Mouse (Mus musculus): ENCODE data around the gene Dpp6. TPM values are rescaled to one million over a fixed set of nuclear protein-coding genes. Genes with fewer than 3 reads are reported as not detected.

The Dpp6 gene
- polyA plus RNA-seq, 1 experiment from 2014 or later: 0.31 TPM

- Histone ChIP-seq H3K27me3 (no peaks in the 10 kb centered on the region), H3K27ac (peak overlapping the region; percentile 71), H3K9ac (no peak overlapping the region), H3K4me1 (replicated peaks) (peaks cover 38% of the 10 kb centered on the region), H3K4me3 (replicated peaks) (no peak overlapping the region), H3K4me2 (no peak overlapping the region), H3K36me3 (no peaks in the 10 kb centered on the region), H3K9me3 (replicated peaks) (no peaks in the 10 kb centered on the region)
- 38% methylated on average over 4 of the region's 4 CpGs for WGBS (ENCODE audit: insufficient replicate concordance)
- ATAC-seq (ENCODE audit: low read depth): no peak
- no peak for DNase-seq
Observed at GRCm38 (mm10) chr5:27657672-27658071, 840.7 kb downstream of the Dpp6 start.

DNA sequence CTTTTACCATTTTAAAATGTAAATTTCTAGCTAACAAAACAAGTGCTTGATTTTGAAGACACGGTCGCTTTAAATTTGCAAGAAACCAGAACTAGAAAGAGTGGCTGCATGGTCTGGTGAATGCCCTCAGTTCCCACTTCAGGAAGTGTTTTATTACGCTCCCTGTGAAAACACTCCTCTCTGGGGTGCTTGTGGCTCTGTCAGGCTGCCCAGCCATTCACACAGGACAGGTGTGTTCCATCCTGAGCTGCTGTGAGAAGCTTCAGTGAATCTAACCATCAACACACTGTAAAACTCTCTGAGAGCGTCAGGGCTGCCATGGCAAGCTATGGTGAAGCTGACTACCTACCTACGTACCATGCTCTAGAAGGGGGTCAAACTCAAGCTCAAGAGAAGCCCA lies 841.2 kb downstream of the Dpp6 start:
- ATAC-seq (ENCODE audit: low read depth) (peak; percentile 24), DNase-seq (no peak)
- Histone ChIP-seq H3K9me3 (replicated peaks) (no peaks in the 10 kb centered on the region), H3K9ac (no peak overlapping the region), H3K27me3 (no peaks in the 10 kb centered on the region), H3K36me3 (no peaks in the 10 kb centered on the region), H3K4me1 (replicated peaks) (peaks cover 43% of the 10 kb centered on the region), H3K4me2 (peak overlapping the region; percentile 32), H3K4me3 (replicated peaks) (no peak overlapping the region), H3K27ac (peak overlapping the region; percentile 71)
- 55% methylated on average over 5 of the region's 5 CpGs for WGBS (ENCODE audit: insufficient replicate concordance)

GRCm38 (mm10) chr5:27658569-27658968 lies 841.6 kb downstream of the Dpp6 start:
- peak overlapping the region; percentile 32 for H3K4me2 ChIP-seq
- no peak overlapping the region for H3K4me3 ChIP-seq (replicated peaks)
- peak; percentile 94 for ATAC-seq (ENCODE audit: low read depth)
- peak; percentile 76 for DNase-seq
- H3K36me3 ChIP-seq: no peaks in the 10 kb centered on the region
- peak overlapping the region; percentile 71 for H3K27ac ChIP-seq
- no peak overlapping the region for H3K9ac ChIP-seq
- peaks cover 47% of the 10 kb centered on the region for H3K4me1 ChIP-seq (replicated peaks)
- no peaks in the 10 kb centered on the region for H3K27me3 ChIP-seq
- H3K9me3 ChIP-seq (replicated peaks): no peaks in the 10 kb centered on the region

- Histone ChIP-seq H3K4me1 (replicated peaks) (peaks cover 51% of the 10 kb centered on the region), H3K27me3 (no peaks in the 10 kb centered on the region), H3K9me3 (replicated peaks) (no peaks in the 10 kb centered on the region), H3K9ac (no peak overlapping the region), H3K36me3 (no peaks in the 10 kb centered on the region), H3K4me3 (replicated peaks) (no peak overlapping the region), H3K4me2 (peak overlapping the region; percentile 32), H3K27ac (peak overlapping the region; percentile 71)
- 68% methylated on average over 2 of the region's 2 CpGs for WGBS (ENCODE audit: insufficient replicate concordance)
- DNase-seq (no peak), ATAC-seq (ENCODE audit: low read depth) (peak; percentile 55)
Observed at GRCm38 (mm10) chr5:27659019-27659418, 842.0 kb downstream of the Dpp6 start.

- no peaks in the 10 kb centered on the region for H3K36me3 ChIP-seq
- ATAC-seq (ENCODE audit: low read depth) (no peak), DNase-seq (no peak)
- H3K9ac ChIP-seq: no peak overlapping the region
- no peak overlapping the region for H3K4me3 ChIP-seq (replicated peaks)
- H3K9me3 ChIP-seq (replicated peaks): no peaks in the 10 kb centered on the region
- no peak overlapping the region for H3K4me2 ChIP-seq
- H3K27me3 ChIP-seq: no peaks in the 10 kb centered on the region
- H3K27ac ChIP-seq: peak overlapping the region; percentile 71; the same call in 1 of the 2 replicates
- WGBS (ENCODE audit: insufficient replicate concordance): 65% methylated on average over 6 of the region's 6 CpGs
- peaks cover 59% of the 10 kb centered on the region for H3K4me1 ChIP-seq (replicated peaks)
Observed at GRCm38 (mm10) chr5:27659781-27660180, 842.8 kb downstream of the Dpp6 start.

DNA sequence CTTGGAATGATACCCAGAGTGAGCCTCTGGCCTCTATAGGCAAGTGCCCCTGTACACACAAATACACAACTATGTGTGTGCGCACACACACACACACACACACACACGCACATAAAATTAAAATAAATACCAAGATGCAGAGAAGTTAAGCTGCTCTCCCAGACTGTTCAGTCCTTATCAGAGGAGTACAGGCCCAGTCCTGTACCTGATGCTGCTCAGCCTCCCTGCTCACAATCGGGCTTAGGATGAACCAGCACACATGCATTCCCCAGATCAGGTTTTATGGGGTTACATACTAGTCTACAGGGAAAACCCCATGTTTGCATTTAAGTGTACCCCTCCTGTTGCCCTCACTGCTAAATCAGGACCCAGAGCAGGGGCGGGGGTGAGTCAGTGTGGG lies 847.1 kb downstream of the Dpp6 start:
- H3K9ac ChIP-seq: no peak overlapping the region
- H3K27ac ChIP-seq: peak overlapping the region; percentile 63
- H3K9me3 ChIP-seq (replicated peaks): no peaks in the 10 kb centered on the region
- DNase-seq (peak; percentile 73), ATAC-seq (ENCODE audit: low read depth) (peak; percentile 93)
- WGBS (ENCODE audit: insufficient replicate concordance): 56% methylated on average over 4 of the region's 4 CpGs
- no peaks in the 10 kb centered on the region for H3K27me3 ChIP-seq
- H3K4me2 ChIP-seq: peak overlapping the region; percentile 6; the same call in 1 of the 2 replicates
- H3K36me3 ChIP-seq: no peaks in the 10 kb centered on the region
- no peak overlapping the region for H3K4me3 ChIP-seq (replicated peaks)
- H3K4me1 ChIP-seq (replicated peaks): peaks cover 43% of the 10 kb centered on the region

- H3K9me3 ChIP-seq (replicated peaks): no peaks in the 10 kb centered on the region
- no peak for DNase-seq
- no peak overlapping the region for H3K9ac ChIP-seq
- no peaks in the 10 kb centered on the region for H3K27me3 ChIP-seq
- no peak for ATAC-seq (ENCODE audit: low read depth)
- no peaks in the 10 kb centered on the region for H3K4me1 ChIP-seq (replicated peaks)
- no peak overlapping the region for H3K4me3 ChIP-seq (replicated peaks)
- no peak overlapping the region for H3K27ac ChIP-seq
- no peak overlapping the region for H3K4me2 ChIP-seq
- no peaks in the 10 kb centered on the region for H3K36me3 ChIP-seq
- 37% methylated on average over 2 of the region's 2 CpGs for WGBS (ENCODE audit: insufficient replicate concordance)
Observed at GRCm38 (mm10) chr5:27671487-27671886, 854.5 kb downstream of the Dpp6 start.

- no peak overlapping the region for H3K27ac ChIP-seq
- H3K4me3 ChIP-seq (replicated peaks): no peak overlapping the region
- ATAC-seq (ENCODE audit: low read depth): peak; percentile 44
- no peaks in the 10 kb centered on the region for H3K9me3 ChIP-seq (replicated peaks)
- H3K27me3 ChIP-seq: no peaks in the 10 kb centered on the region
- H3K4me2 ChIP-seq: no peak overlapping the region
- H3K9ac ChIP-seq: no peak overlapping the region
- no peaks in the 10 kb centered on the region for H3K36me3 ChIP-seq
- peak; percentile 42 for DNase-seq
- 0 out of 2 replicates have a peak, but pooled peaks cover 6% of the 10 kb centered on the region for H3K4me1 ChIP-seq (replicated peaks)
- 43% methylated on average over 5 of the region's 5 CpGs for WGBS (ENCODE audit: insufficient replicate concordance)
Observed at GRCm38 (mm10) chr5:27677247-27677666, 860.3 kb downstream of the Dpp6 start.

- no peaks in the 10 kb centered on the region for H3K9me3 ChIP-seq (replicated peaks)
- no peak overlapping the region for H3K27ac ChIP-seq
- H3K4me2 ChIP-seq: no peak overlapping the region
- H3K27me3 ChIP-seq: no peaks in the 10 kb centered on the region
- 81% methylated on average over 1 of the region's 1 CpGs for whole genome bisulfite sequencing (ENCODE audit: insufficient replicate concordance)
- H3K9ac ChIP-seq: no peak overlapping the region
- 0 out of 2 replicates have a peak, but pooled peaks cover 6% of the 10 kb centered on the region for H3K4me1 ChIP-seq (replicated peaks)
- H3K4me3 ChIP-seq (replicated peaks): no peak overlapping the region
- H3K36me3 ChIP-seq: no peaks in the 10 kb centered on the region
- ATAC-seq (ENCODE audit: low read depth): no peak
- peak; percentile 34 for DNase-seq
Observed at GRCm38 (mm10) chr5:27679151-27679550, 862.1 kb downstream of the Dpp6 start.

DNA sequence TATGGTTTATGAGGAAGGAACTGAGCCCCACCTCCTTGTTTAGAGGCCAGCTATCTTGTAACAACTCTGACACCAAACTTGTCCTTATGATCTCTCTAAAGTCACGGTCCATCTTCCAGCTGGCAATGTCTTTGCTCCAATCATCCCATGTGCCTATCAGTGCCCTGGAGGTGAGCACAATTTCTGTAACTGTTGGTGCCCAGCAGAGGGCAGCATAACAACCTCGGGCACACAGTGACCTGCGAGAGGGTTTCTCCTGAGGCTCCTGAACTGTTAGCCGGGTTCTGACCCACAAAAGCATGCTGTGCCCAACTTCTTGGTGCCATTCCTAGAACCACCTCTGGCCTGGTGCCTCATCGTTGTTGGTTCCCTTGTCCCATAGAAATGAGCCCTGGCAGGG lies 863.5 kb downstream of the Dpp6 start:
- Histone ChIP-seq H3K9me3 (replicated peaks) (no peaks in the 10 kb centered on the region), H3K4me1 (replicated peaks) (0 out of 2 replicates have a peak, but pooled peaks cover 6% of the 10 kb centered on the region), H3K27ac (no peak overlapping the region), H3K4me3 (replicated peaks) (no peak overlapping the region), H3K9ac (no peak overlapping the region), H3K27me3 (no peaks in the 10 kb centered on the region), H3K4me2 (no peak overlapping the region), H3K36me3 (no peaks in the 10 kb centered on the region)
- ATAC-seq (ENCODE audit: low read depth): peak; percentile 72
- no peak for DNase-seq
- WGBS (ENCODE audit: insufficient replicate concordance): 18% methylated on average over 5 of the region's 5 CpGs

DNA sequence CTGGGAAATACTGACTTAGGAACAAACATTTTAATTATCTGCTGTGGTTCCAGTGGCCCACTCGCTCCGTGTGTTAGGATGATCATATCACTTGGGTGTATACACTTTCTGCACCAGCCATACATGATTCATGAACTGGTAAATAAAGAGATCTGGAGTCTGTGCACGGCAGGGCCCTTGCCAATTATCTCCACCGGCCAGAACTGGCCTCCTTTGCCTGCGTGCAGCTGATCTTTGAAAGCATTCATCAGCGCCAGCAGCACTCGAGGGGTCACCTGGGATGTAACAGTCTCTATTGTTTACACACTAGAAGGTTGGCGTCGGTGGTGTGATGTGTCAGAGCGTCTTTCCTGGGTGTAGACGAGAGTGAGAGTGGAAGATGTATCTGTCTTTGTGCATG lies 868.2 kb downstream of the Dpp6 start:
- H3K4me3 ChIP-seq (replicated peaks): no peak overlapping the region

DNA sequence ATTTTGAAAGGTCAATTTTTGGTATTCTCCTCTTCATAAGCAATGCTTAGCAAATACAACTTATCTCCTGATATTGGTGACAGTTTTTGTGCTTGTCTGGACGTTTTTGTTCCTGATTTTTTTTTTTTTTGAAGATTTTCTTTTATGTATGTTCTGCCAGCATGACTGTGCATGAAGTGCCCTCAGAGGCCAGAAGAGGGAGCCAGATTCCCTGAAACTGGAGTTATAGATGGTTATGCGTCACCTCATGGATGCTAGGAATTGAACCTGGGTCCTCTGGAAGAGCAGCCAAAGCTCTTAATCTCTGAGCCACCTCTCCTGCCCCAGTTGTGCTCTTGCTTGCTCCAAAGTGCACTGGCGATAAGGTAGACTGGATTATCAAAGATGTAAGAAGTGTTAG lies 868.9 kb downstream of the Dpp6 start:
- Histone ChIP-seq H3K36me3 (no peaks in the 10 kb centered on the region), H3K4me1 (replicated peaks) (no peaks in the 10 kb centered on the region), H3K4me2 (no peak overlapping the region), H3K4me3 (replicated peaks) (no peak overlapping the region), H3K9me3 (replicated peaks) (no peaks in the 10 kb centered on the region), H3K27me3 (no peaks in the 10 kb centered on the region), H3K9ac (no peak overlapping the region), H3K27ac (no peak overlapping the region)
- DNase-seq: no peak
- ATAC-seq (ENCODE audit: low read depth): no peak
- 58% methylated on average over 3 of the region's 3 CpGs for WGBS (ENCODE audit: insufficient replicate concordance)

More for the DNA sequence above, 868.2 kb downstream of the Dpp6 start:
- WGBS (ENCODE audit: insufficient replicate concordance): 53% methylated on average over 11 of the region's 11 CpGs
- no peak for DNase-seq
- Histone ChIP-seq H3K27me3 (no peaks in the 10 kb centered on the region), H3K9ac (no peak overlapping the region), H3K9me3 (replicated peaks) (no peaks in the 10 kb centered on the region), H3K36me3 (no peaks in the 10 kb centered on the region), H3K27ac (no peak overlapping the region), H3K4me2 (no peak overlapping the region), H3K4me1 (replicated peaks) (no peaks in the 10 kb centered on the region)
- no peak for ATAC-seq (ENCODE audit: low read depth)
